Mouse (Mus musculus) hematopoietic stem cell, adult 5-6 weeks (primary cell): ENCODE measurements around the gene Camk1g. TPM values are rescaled to one million over a fixed set of nuclear protein-coding genes. Genes with fewer than 3 reads are reported as not detected.

Source experiments
- ATAC-seq, 2 experiments: fragments of 125-278 bp in 1 of 2; replicated peaks in 1 of 2; 2 replicates each; pipeline ENCODE4 v1.8.0; 2016 to 2017; ENCODE audit warnings: inconsistent platforms in 2 of 2, mild to moderate bottlenecking in 2 of 2, moderate number of reproducible peaks in 2 of 2, low read depth in 1 of 2, moderate TSS enrichment in 1 of 2; ENCODE audit not compliant: low FRiP score in 2 of 2, poor library complexity in 2 of 2, severe bottlenecking in 2 of 2, insufficient read depth in 1 of 2, low TSS enrichment in 1 of 2
- total RNA-seq: library from RNA; stranded (forward); fragments of 172-1452, 232-1000 nt; gene quantifications from 2 replicates; pipeline ENCODE4 v1.2.3, GENCODE M21; 2017

Gene Camk1g
- not detected in 2 replicates for total RNA-seq

GRCm38 (mm10) chr1:193370096-193370495, at the start of gene Camk1g:
Camk1g (minus strand) TSS chr1:193370298.
- no peak for ATAC-seq

- no peak for ATAC-seq
Measured at GRCm38 (mm10) chr1:193419168-193419567, 49.1 kb upstream of the Camk1g start.

GRCm38 (mm10) chr1:193418656-193419055, 48.6 kb upstream of the Camk1g start:
- peak in 1 of 2 experiments; percentile 33; a peak in 1 of 4 replicates for ATAC-seq

- no peak for ATAC-seq
Measured at GRCm38 (mm10) chr1:193414067-193414466, 44.0 kb upstream of the Camk1g start.

- no peak for ATAC-seq
Measured at GRCm38 (mm10) chr1:193413368-193414000, 43.4 kb upstream of the Camk1g start.

- ATAC-seq: no peak
Measured at GRCm38 (mm10) chr1:193407487-193407886, 37.4 kb upstream of the Camk1g start.

GRCm38 (mm10) chr1:193406059-193406642, 36.1 kb upstream of the Camk1g start:
- no peak for ATAC-seq

GRCm38 (mm10) chr1:193401695-193402094, 31.6 kb upstream of the Camk1g start:
- no peak for ATAC-seq

- ATAC-seq: no peak
Measured at GRCm38 (mm10) chr1:193400348-193400747, 30.2 kb upstream of the Camk1g start.

- no peak for ATAC-seq
Measured at GRCm38 (mm10) chr1:193398728-193399437, 28.8 kb upstream of the Camk1g start.

GRCm38 (mm10) chr1:193397109-193397508, 27.0 kb upstream of the Camk1g start:
- ATAC-seq: no peak

- no peak for ATAC-seq
Measured at GRCm38 (mm10) chr1:193392266-193392665, 22.2 kb upstream of the Camk1g start.

GRCm38 (mm10) chr1:193390004-193390403, 19.9 kb upstream of the Camk1g start:
- no peak for ATAC-seq

- no peak for ATAC-seq
Measured at GRCm38 (mm10) chr1:193389505-193389904, 19.4 kb upstream of the Camk1g start.

GRCm38 (mm10) chr1:193387241-193387640, 17.1 kb upstream of the Camk1g start:
- ATAC-seq: no peak

GRCm38 (mm10) chr1:193386136-193386535, 16.0 kb upstream of the Camk1g start:
- ATAC-seq: peak; percentile 43 to 50; a peak in 1 of 4 replicates

- peak; percentile 76 to 85 for ATAC-seq
Measured at GRCm38 (mm10) chr1:193382841-193383462, 12.9 kb upstream of the Camk1g start.

GRCm38 (mm10) chr1:193382435-193382834, 12.3 kb upstream of the Camk1g start:
- ATAC-seq: peak; percentile 27 to 39; a peak in 1 of 4 replicates
